8 mouse cellular contexts compared by ENCODE assay signal in genomic region chr2:128122491-128122890, GRCm38 (mm10). TPM values are rescaled to one million over a fixed set of nuclear protein-coding genes. Genes with fewer than 3 reads are reported as not detected.
A peak's percentile ranks its signal among the peaks of the same experiment; 100 is the strongest.
DNase-seq lines count a peak whose midpoint lies in the region; ATAC-seq and TF ChIP-seq lines count a peak whose summit lies in the region.

No protein-coding gene starts in this region.

- peak; percentile 94 for TF ChIP-seq CTCF in kidney, adult 2 months (conservative IDR thresholded peaks at IDR 0.05; ENCODE audit: insufficient read depth, insufficient read length, low read depth, low read length)
- TF ChIP-seq CTCF in liver, embryonic 14.5 days (IDR thresholded peaks at IDR 0.05; ENCODE audit: low read depth), result peak; percentile 79

- no peaks in the 10 kb centered on the region for H3K36me3 ChIP-seq in kidney, adult 2 months (ENCODE audit: control insufficient read depth, insufficient read depth, low read length)
- H3K36me3 ChIP-seq in liver, embryonic 14.5 days (replicated peaks; ENCODE audit: control insufficient read depth, insufficient read depth, low read depth), result no peaks in the 10 kb centered on the region

- no peak for ATAC-seq in liver, embryonic 14.5 days (ENCODE audit: insufficient read depth)

- 4% methylated on average over 9 of the region's 9 CpGs for WGBS in kidney, adult 2 months
- WGBS in liver, embryonic 14.5 days (ENCODE audit: insufficient replicate concordance), result 3% methylated on average over 9 of the region's 9 CpGs

- H3K27me3 ChIP-seq in kidney, adult 2 months (replicated peaks; ENCODE audit: control insufficient read depth, insufficient read depth, low read length), result no peaks in the 10 kb centered on the region
- H3K27me3 ChIP-seq in liver, embryonic 14.5 days (ENCODE audit: control insufficient read depth, insufficient read depth, low read length), result peaks cover 41% of the 10 kb centered on the region

- H3K9me3 ChIP-seq in liver, embryonic 14.5 days (ENCODE audit: control insufficient read depth, low read length), result no peaks in the 10 kb centered on the region

- peak; percentile 66 to 70 for DNase-seq in left cerebral cortex, adult 18-20 months (ENCODE audit: low spot score in 2 of 2)
- no peak for DNase-seq in left cerebral cortex, adult 11 months (ENCODE audit: low spot score)
- DNase-seq in embryo, embryonic 10 days (ENCODE audit: low spot score), result peak; percentile 84
- DNase-seq in heart, adult 8-10 months (ENCODE audit: low spot score), result peak; percentile 64
- peak; percentile 69 for DNase-seq in kidney, adult 2 months
- DNase-seq in liver, embryonic 14.5 days (ENCODE audit: low read depth in 3 of 3, low spot score in 3 of 3), result no peak
- peak; percentile 55 to 63 for DNase-seq in natural killer cell, adult 2 months (ENCODE audit: low spot score in 2 of 2)
- DNase-seq in testis, postnatal 10 days (ENCODE audit: low spot score), result peak; percentile 78

- peak overlapping the region; percentile 87 for H3K4me2 ChIP-seq in liver, embryonic 14.5 days (ENCODE audit: low read depth)

- TF ChIP-seq POLR2A in kidney, adult 2 months (IDR thresholded peaks at IDR 0.05; ENCODE audit: low read depth, low read length), result no peak

- no peak overlapping the region for H3K9ac ChIP-seq in liver, embryonic 14.5 days (replicated peaks)

- peaks cover 9% of the 10 kb centered on the region for H3K4me1 ChIP-seq in kidney, adult 2 months (ENCODE audit: control insufficient read depth, insufficient read depth, low read length)
- peaks cover 0 to 10% of the 10 kb centered on the region in 2 experiments; a peak in 2 of 4 replicates for H3K4me1 ChIP-seq in liver, embryonic 14.5 days (replicated peaks; ENCODE audit: control insufficient read depth in 2 of 2, insufficient read depth in 2 of 2, low read length in 1 of 2)

- no peak for TF ChIP-seq EP300 in liver, embryonic 14.5 days (IDR thresholded peaks at IDR 0.05; ENCODE audit: low read depth)

- no peak overlapping the region for H3K27ac ChIP-seq in kidney, adult 2 months (ENCODE audit: insufficient read depth, low read depth, low read length)
- no peak overlapping the region for H3K27ac ChIP-seq in liver, embryonic 14.5 days

- no peak overlapping the region for H3K4me3 ChIP-seq in kidney, adult 2 months (ENCODE audit: insufficient read depth, low read depth, low read length)
- H3K4me3 ChIP-seq in liver, embryonic 14.5 days (ENCODE audit: insufficient read depth in 1 of 2, low read depth in 2 of 2, low read length in 2 of 2), result no peak overlapping the region

RNA-seq across cellular contexts. Expression of gene Bcl2l11, which starts 3.3 kb away (rescaled TPM):
- total RNA-seq in left cerebral cortex, adult 18-20 months (2021), result 1 to 10 TPM; 5.6 to 6.3 TPM
- total RNA-seq in heart, adult 8-10 months (2022), result 10 to 100 TPM in 2 of 4 experiments, 1 to 10 TPM in 2; 7.6 to 16.4 (median 11.3) TPM
- 7.1 and 7.8 TPM in 2 replicates for polyA plus RNA-seq in kidney, adult 2 months (2012; rRNA removed)
- 4.5 and 5.0 TPM in 2 replicates for polyA plus RNA-seq in liver, embryonic 14.5 days (2012; rRNA removed)
- polyA plus RNA-seq in liver, embryonic 14.5 days (2014; fragmentation: Nextera tagmentation; extraction: Ambion mirVana), result 3.3 and 4.0 TPM in 2 replicates

Comparison
In these comparisons a context has a peak if more than half of its experiments do, and no peak if none do; other contexts are left out.
1. DNase-seq: peak in left cerebral cortex, adult 18-20 months (2 of 2), embryo, embryonic 10 days (single experiment), heart, adult 8-10 months (single experiment), kidney, adult 2 months (single experiment), natural killer cell, adult 2 months (2 of 2) and testis, postnatal 10 days (single experiment); none in left cerebral cortex, adult 11 months (single experiment) and liver, embryonic 14.5 days (0 of 3).